Mouse (Mus musculus) CD8-positive naive resting alpha-beta T cell, adult 2 months (primary cell): ENCODE measurements at regions not wholly inside any gene's neighbourhood (a gene's known extent, or its start where the extent isn't known, plus 50 kb on each side); places are given as distances from the start of the nearest gene placed in this dataset.

Source experiments
- DNase-seq, 2 experiments: peaks; one replicate each; pipeline ENCODE4 v3.0.0; 2022; ENCODE audit warnings: low read depth in 2 of 2, low spot score in 2 of 2

- DNase-seq: no peak
Observed at GRCm38 (mm10) chr14:102925769-102926443, 56.5 kb downstream of the Kctd12 start.

DNA sequence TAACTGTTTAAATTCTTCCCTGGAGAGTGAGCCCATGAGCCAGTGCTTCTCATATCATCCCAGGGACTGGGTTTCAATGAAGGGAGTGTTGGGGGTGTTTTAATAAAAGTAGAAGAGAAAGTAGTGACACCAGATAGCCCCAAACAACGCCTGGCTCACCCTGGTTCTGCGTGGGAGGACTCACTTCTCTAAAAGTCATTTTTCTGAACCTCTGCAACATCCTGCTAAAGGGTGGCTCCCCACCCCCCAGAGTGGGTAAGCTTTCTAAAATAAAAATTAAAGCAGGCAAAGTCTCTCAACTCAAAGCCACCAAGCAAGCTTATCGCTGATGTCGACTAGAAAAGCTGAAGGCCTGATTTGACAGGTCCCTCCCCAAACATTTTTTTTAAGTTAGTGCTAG lies 57.8 kb downstream of the Kctd12 start:
- no peak for DNase-seq

DNA sequence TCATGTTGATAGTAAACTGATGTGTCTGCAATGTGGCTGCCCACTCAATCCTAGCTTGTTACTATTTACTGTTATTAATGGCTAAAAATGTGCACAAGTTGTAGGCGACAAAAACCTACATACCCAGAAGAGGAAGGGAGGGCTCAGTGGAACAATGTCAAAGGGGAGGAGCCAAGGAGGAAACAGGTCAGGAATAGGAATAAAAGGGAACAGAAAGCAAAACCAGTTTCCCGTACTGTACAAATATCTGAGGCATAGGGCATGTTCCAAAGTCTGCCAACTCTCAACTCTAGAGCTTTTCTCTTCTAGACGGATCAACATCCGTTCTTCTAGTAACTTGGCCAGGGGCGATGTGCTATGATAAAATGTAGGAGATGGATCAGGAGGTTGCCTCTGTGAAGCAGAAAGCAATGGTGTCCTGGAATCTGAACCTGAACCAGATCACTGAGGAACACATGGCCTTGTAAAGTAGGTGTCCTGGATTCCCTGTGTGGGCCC lies 59.9 kb downstream of the Kctd12 start:
- no peak for DNase-seq

DNA sequence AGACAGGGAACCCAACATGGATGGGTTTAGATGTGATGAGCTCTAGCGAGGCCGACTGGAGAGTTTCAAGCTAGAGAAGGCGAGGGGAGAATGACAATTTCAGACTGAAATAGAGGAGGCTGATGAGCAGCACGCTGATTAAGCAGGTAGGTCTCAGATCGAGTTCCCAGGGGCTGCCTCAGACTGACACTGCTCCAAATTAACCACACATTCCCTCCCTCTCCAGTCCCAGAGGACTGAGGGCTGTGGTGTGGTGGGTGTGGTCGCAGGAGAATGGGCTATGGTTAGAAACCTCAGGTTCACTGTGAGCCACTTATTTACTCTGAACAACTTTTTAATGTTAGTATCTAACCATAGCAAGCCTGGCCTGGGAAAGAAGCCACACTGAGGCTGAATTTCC lies 62.0 kb downstream of the Kctd12 start:
- DNase-seq: no peak

GRCm38 (mm10) chr14:102919261-102919801 lies 63.1 kb downstream of the Kctd12 start:
- DNase-seq: no peak

- DNase-seq: no peak
Observed at GRCm38 (mm10) chr14:102917929-102918328, 64.5 kb downstream of the Kctd12 start.

GRCm38 (mm10) chr14:102915918-102916317 lies 66.5 kb downstream of the Kctd12 start:
- DNase-seq: no peak

- no peak for DNase-seq
Observed at GRCm38 (mm10) chr14:102911582-102911981, 70.9 kb downstream of the Kctd12 start.

DNA sequence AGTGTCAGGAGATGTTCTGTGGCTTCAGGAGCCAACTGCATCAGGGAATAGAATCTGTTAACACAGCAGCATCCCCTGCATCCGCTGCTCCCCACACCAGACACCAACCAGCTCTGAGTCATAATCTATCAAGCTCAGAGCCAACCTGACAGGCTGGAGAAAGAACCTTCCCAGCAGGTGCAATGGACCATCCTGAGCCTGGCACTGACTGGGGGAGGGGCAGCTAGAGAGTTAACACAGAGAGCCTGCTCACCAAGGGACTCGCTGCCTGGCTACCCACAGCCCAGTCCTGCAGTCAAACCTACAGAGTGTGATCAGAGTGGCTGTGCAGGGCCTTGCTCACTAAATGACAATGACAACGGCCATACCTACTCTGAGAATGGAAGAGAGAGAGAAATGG lies 73.4 kb downstream of the Kctd12 start:
- DNase-seq: no peak

- no peak for DNase-seq
Observed at GRCm38 (mm10) chr14:102907411-102908103, 74.9 kb downstream of the Kctd12 start.

GRCm38 (mm10) chr14:102906826-102907225 lies 75.6 kb downstream of the Kctd12 start:
- no peak for DNase-seq

DNA sequence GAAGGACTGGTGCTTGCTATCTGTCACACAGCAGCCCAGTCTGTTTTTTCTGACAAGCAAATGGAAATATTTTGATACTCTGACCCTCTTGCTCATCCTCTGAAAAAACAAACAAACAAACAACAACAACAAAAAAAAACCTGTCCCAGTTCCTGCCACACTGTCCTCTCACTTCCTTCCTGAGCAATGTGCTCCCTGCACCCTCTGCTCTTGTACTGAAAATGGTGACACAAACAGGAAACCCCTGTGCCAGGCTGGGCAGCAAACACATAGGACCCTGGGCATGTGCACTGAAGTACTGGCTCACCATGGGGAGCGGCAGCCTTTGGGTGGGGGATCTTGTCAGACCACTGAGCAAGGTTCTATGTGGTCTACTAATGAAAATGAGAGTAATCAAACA lies 76.2 kb downstream of the Kctd12 start:
- no peak for DNase-seq

DNA sequence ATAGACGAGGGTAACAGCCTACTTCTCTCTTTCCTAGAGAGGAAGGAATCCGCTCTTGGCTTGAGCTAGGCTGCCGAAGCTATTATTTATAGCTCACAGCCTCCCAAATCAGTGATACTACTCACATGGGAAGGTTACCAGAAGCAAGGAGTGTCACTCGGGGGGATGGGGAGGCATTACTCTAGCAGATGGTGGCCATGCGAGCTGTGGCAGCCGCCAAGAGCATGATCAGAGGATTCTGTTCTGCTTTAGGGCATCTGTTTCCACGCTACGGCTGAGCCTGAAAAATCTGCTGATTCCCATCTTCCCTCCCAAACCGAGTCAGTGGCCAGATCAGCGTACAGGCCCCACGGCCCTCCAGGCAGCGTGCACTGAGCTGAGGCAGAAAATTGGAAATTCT lies 79.5 kb downstream of the Kctd12 start:
- no peak for DNase-seq

- no peak for DNase-seq
Observed at GRCm38 (mm10) chr14:102902236-102902635, 80.2 kb downstream of the Kctd12 start.

- DNase-seq: no peak
Observed at GRCm38 (mm10) chr14:102898445-102898844, 84.0 kb downstream of the Kctd12 start.

DNA sequence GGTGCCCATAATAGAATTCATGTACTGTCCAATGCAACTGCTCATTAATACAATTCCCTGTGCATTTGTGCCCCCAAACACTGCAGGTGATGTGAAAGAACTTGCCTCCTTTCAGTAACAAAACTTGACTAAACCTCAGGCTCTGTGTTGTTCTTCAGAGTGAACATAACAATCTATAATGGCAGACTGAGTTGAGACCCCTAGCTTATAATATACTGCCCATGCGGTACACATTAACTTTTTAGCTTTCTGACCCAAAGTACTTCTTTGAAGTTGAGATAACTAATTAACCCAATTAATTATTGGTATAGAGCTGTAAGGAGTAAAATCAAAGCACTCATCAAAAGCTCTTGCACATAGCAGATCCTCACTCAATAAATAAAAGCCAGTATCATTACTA lies 85.4 kb downstream of the Kctd12 start:
- no peak for DNase-seq

GRCm38 (mm10) chr14:102896527-102896926 lies 85.9 kb downstream of the Kctd12 start:
- no peak for DNase-seq

GRCm38 (mm10) chr14:102893241-102893640 lies 89.2 kb downstream of the Kctd12 start:
- DNase-seq: no peak

DNA sequence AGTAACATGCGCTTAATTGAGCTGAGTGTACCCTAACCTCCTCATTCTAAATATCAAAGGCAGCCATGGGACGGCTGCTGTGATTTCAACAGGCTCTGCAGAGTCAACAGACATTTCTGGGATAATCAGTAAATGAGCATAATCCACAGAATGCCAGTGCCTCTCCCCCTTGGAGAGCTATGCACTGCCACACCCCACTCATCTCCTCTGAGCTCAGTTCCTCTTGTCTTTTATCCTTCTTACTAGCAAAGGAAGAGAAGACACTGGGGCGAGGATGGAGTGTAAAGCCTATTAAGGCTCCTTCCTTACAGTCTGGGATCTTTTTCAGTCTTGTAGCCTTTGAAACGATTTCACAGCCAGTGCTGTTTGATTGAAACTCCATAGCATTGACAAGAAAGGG lies 90.9 kb downstream of the Kctd12 start:
- DNase-seq: no peak

DNA sequence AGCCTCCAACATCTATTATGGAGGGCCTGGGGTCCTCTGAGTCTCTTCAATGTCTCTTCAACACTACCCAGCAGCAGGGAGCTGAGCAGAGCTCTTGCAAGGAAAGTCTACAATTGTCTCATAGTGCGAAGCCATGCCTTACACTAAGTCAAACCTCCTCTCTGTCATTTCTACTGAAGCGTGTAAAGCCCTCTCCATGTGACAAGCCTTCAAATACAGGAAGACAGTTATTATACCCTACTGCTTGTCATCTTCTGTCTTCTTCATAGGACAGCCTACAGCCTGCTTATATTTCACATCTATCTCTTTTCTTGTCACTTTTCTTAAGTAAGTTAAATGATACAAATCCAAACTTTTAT lies 97.2 kb downstream of the Kctd12 start:
- DNase-seq: no peak

GRCm38 (mm10) chr14:102884539-102885239 lies 97.7 kb downstream of the Kctd12 start:
- no peak for DNase-seq
